Mouse (Mus musculus) heart, postnatal 0 days (tissue): Measurements from ENCODE around the gene Atf1. TPM values are rescaled to one million over a fixed set of nuclear protein-coding genes. Genes with fewer than 3 reads are reported as not detected.
"Not testable (repeated sequence)": the region's sequence is repeated elsewhere in the genome, so short reads cannot be mapped to it uniquely, and the experiment has no call there.

Experiments used
- ATAC-seq: fragments of 200-750 bp; cut with Nextera tagmentation; 2 replicates; pipeline ENCODE4 v1.8.0; 2017; ENCODE audit warnings: low read depth, moderate number of reproducible peaks, moderate library complexity; ENCODE audit not compliant: insufficient read depth
- DNase-seq: peaks from one replicate; pipeline ENCODE4 v3.0.0-alpha.2; 2016; ENCODE audit warnings: low spot score
- H3K27ac ChIP-seq: fragments of 300-500 bp; sonication (generic); 2 replicates; pipeline ENCODE4 v1.5.1; 2014; ENCODE audit warnings: low read depth, mild to moderate bottlenecking
- H3K27me3 ChIP-seq: fragments of 300-500 bp; sonication (generic); 2 replicates; pipeline ENCODE4 v1.6.1; 2014; ENCODE audit warnings: low read length, mixed read lengths; ENCODE audit not compliant: control insufficient read depth, insufficient read depth
- H3K36me3 ChIP-seq: fragments of 300-500 bp; sonication (generic); replicated peaks from 2 replicates; pipeline ENCODE4 v1.6.1; 2014; ENCODE audit warnings: low read length, mixed read lengths; ENCODE audit not compliant: control insufficient read depth, insufficient read depth
- H3K4me1 ChIP-seq: fragments of 300-500 bp; sonication (generic); 2 replicates; pipeline ENCODE4 v1.6.1; 2014; ENCODE audit warnings: antibody characterized with exemption; ENCODE audit not compliant: control insufficient read depth, insufficient read depth
- H3K4me2 ChIP-seq: fragments of 300-500 bp; sonication (generic); 2 replicates; pipeline ENCODE4 v1.6.1; 2014; ENCODE audit warnings: low read depth, mild to moderate bottlenecking, low read length, moderate library complexity
- H3K4me3 ChIP-seq: fragments of 300-500 bp; sonication (generic); 2 replicates; pipeline ENCODE4 v1.5.1; 2014; ENCODE audit warnings: low read depth, low read length
- H3K9ac ChIP-seq: fragments of 300-500 bp; sonication (generic); replicated peaks from 2 replicates; pipeline ENCODE4 v1.6.1; 2014; ENCODE audit warnings: low read depth, low read length, mixed read lengths
- H3K9me3 ChIP-seq: fragments of 300-500 bp; sonication (generic); replicated peaks from 2 replicates; pipeline ENCODE4 v1.6.1; 2016; ENCODE audit warnings: low read length; ENCODE audit not compliant: control insufficient read depth
- CTCF ChIP-seq: IDR thresholded peaks from 2 replicates; pipeline ENCODE4 v1.5.1; 2016; ENCODE audit warnings: antibody characterized with exemption, control low read depth, low read depth
- EP300 ChIP-seq: IDR thresholded peaks from 2 replicates; pipeline ENCODE4 v1.6.1; 2016; ENCODE audit warnings: antibody characterized with exemption, low read depth
- WGBS: fragments of 180-500 bp; shearing (Covaris S2); extraction: QIAGEN DNeasy Blood & Tissue Kit; methylation state at CpG from one replicate; pipeline ENCODE4 v1.1.7; 2014; 5-methylcytosine and 5-hydroxymethylcytosine counted together
- polyA plus RNA-seq: library from polyadenylated mRNA; unstranded; fragments of >200 nt; fragmentation: Nextera tagmentation; extraction: Ambion mirVana; gene quantifications from 2 replicates; pipeline ENCODE4 v1.2.1, GENCODE M21; 2015
- total RNA-seq: library from RNA; depleted of rRNA; stranded (reverse); fragments of >200 nt; gene quantifications from 2 replicates; pipeline ENCODE4 v1.2.3, GENCODE M21; 2014; ENCODE audit warnings: low replicate concordance

Gene Atf1
- total and polyA plus RNA-seq, 2 experiments from 2014 or later = 33.9 to 51.4 TPM

GRCm38 (mm10) chr15:100248665-100249433, 21.2 kb downstream of the Atf1 start:
- Histone ChIP-seq H3K9ac (no peak overlapping the region), H3K27me3 (no peaks in the 10 kb centered on the region), H3K4me1 (no peaks in the 10 kb centered on the region), H3K9me3 (no peaks in the 10 kb centered on the region), H3K4me3 (no peak overlapping the region), H3K4me2 (no peak overlapping the region), H3K27ac (no peak overlapping the region), H3K36me3 (peaks cover 93% of the 10 kb centered on the region)
- ATAC-seq (no peak), DNase-seq (no peak)
- TF ChIP-seq EP300 (no peak), CTCF (no peak)
- WGBS = 90% methylated on average over 6 of the region's 6 CpGs

- Histone ChIP-seq H3K4me1 (no peaks in the 10 kb centered on the region), H3K4me2 (no peak overlapping the region), H3K36me3 (peaks cover 97% of the 10 kb centered on the region), H3K27me3 (no peaks in the 10 kb centered on the region), H3K27ac (no peak overlapping the region), H3K4me3 (no peak overlapping the region), H3K9ac (no peak overlapping the region), H3K9me3 (no peaks in the 10 kb centered on the region)
- WGBS = 89% methylated on average over 6 of the region's 6 CpGs
- TF ChIP-seq CTCF = no peak
- TF ChIP-seq EP300 = no peak
- no peak for ATAC-seq
- no peak for DNase-seq
Measured at GRCm38 (mm10) chr15:100251153-100251780, 23.6 kb downstream of the Atf1 start.

DNA sequence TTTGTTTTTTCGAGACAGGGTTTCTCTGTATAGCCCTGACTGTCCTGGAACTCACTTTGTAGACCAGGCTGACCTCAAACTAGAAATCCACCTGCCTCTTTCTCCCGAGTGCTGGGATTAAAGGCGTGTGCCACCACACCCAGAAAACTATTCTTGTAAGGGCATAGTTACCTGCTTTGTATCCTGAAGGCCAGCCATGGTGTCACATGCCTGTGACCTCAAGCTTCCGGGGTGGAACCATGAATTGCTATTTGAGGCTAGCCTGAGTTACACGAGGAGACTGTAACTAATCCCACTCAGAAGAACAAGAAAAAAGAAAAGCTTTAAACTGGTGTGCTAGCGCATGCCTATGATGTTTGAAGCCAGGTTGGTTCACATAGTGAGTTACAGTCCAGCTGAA, 28.8 kb downstream of the Atf1 start:
- no peaks in the 10 kb centered on the region for H3K4me1 ChIP-seq
- WGBS = 82% methylated on average over 6 of the region's 6 CpGs
- H3K36me3 ChIP-seq = peaks cover 82% of the 10 kb centered on the region
- no peaks in the 10 kb centered on the region for H3K9me3 ChIP-seq
- no peak overlapping the region for H3K9ac ChIP-seq
- no peaks in the 10 kb centered on the region for H3K27me3 ChIP-seq
- no peak overlapping the region for H3K4me3 ChIP-seq
- no peak for TF ChIP-seq CTCF
- TF ChIP-seq EP300 = no peak
- H3K4me2 ChIP-seq = no peak overlapping the region
- no peak for DNase-seq
- no peak for ATAC-seq
- H3K27ac ChIP-seq = no peak overlapping the region

DNA sequence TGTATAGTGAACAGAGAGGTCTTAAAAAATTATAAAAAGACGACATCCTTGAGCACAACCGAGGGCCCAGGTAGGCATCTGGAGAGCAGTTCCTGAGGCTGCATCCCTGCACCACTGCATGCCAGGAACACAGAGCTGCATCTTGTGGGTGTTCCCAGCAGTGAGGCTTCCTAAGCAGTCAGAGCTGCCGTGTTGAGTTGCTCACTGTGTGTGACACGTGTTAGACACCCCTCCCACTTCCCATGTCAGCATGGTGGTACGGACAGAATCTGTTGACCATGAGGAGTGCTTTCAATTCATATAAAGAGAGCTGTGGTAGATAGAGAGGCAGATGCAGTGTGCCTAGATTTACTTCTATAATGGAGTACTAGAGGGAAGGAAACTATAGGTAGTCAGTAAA, 29.7 kb downstream of the Atf1 start:
- peaks cover 76% of the 10 kb centered on the region for H3K36me3 ChIP-seq

DNA sequence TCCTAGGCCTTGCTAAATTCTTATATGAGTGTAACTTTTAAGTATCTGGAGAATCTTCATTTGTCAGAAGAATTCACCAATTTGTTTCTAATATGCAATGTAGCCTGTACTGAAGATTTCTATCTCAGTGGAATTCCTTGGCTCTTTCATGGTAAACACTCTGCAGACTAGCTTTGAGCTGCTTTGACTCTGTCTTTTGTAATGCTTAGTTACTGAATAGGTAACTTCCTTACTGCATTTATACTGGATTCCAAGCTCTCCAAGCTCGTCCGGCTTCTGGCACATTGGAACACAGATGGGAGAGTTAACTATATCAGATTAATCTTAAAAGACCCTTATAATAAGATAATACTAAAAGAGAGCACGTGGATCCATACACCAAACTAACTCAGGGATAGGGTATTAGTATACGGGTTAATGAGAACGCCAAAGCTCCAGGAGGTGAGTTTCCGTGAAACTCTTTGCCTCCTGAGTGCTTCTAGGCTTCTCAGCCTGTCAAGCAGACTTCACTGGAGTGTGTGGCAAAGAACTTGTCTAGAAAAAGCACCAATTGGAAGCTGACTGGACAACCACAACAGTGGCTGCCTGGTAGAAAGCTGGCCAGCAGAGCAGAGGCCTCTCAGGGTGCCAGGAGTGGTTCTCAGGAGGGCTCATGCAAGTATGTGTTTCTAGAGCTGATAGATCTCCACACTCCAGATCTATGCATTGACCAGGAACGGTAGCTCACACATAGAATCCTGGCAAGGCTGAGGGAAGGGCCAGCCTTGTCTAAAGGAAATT, 31.2 kb downstream of the Atf1 start:
- no peak overlapping the region for H3K4me3 ChIP-seq
- no peak overlapping the region for H3K9ac ChIP-seq
- TF ChIP-seq CTCF (no peak), EP300 (no peak)
- no peaks in the 10 kb centered on the region for H3K4me1 ChIP-seq
- DNase-seq = no peak
- H3K9me3 ChIP-seq = no peaks in the 10 kb centered on the region
- H3K36me3 ChIP-seq = peaks cover 62% of the 10 kb centered on the region
- WGBS = 93% methylated on average over 7 of the region's 7 CpGs
- ATAC-seq = no peak
- no peak overlapping the region for H3K27ac ChIP-seq
- no peak overlapping the region for H3K4me2 ChIP-seq
- H3K27me3 ChIP-seq = no peaks in the 10 kb centered on the region

More for the DNA sequence above, 29.7 kb downstream of the Atf1 start:
- ATAC-seq (no peak), DNase-seq (no peak)
- H3K4me2 ChIP-seq = no peak overlapping the region
- H3K4me3 ChIP-seq = no peak overlapping the region
- H3K9me3 ChIP-seq = no peaks in the 10 kb centered on the region
- WGBS = 84% methylated on average over 5 of the region's 5 CpGs
- no peak overlapping the region for H3K27ac ChIP-seq
- no peaks in the 10 kb centered on the region for H3K4me1 ChIP-seq
- no peak for TF ChIP-seq CTCF
- TF ChIP-seq EP300 = no peak
- H3K9ac ChIP-seq = no peak overlapping the region
- H3K27me3 ChIP-seq = no peaks in the 10 kb centered on the region

- DNase-seq, H3K4me1 ChIP-seq, H3K27me3 ChIP-seq, H3K9me3 ChIP-seq, H3K4me2 ChIP-seq, H3K27ac ChIP-seq, ATAC-seq, H3K4me3 ChIP-seq, H3K9ac ChIP-seq: not testable (repeated sequence)
- 90% methylated on average over 7 of the region's 7 CpGs for WGBS
- peaks cover 48% of the 10 kb centered on the region for H3K36me3 ChIP-seq
Measured at GRCm38 (mm10) chr15:100260351-100260750, 32.7 kb downstream of the Atf1 start.
